Mouse (Mus musculus): ENCODE data around the gene Ctnnbl1. TPM values are rescaled to one million over a fixed set of nuclear protein-coding genes. Genes with fewer than 3 reads are reported as not detected.

The Ctnnbl1 gene
- polyA plus RNA-seq, 1 experiment, result 21.8 TPM

- no peak for DNase-seq (ENCODE audit: low read depth, low spot score)
- WGBS, result 9% methylated on average over 10 of the region's 10 CpGs
These were observed 181.3 kb downstream of the Ctnnbl1 start for GRCm38 (mm10) chr2:157918529-157918928.

GRCm38 (mm10) chr2:157921551-157921950, 184.3 kb downstream of the Ctnnbl1 start:
- 50% methylated on average over 7 of the region's 7 CpGs for WGBS

GRCm38 (mm10) chr2:157923406-157923805, 186.2 kb downstream of the Ctnnbl1 start:
- 4% methylated on average over 7 of the region's 7 CpGs for WGBS

More at GRCm38 (mm10) chr2:157921551-157921950, 184.3 kb downstream of the Ctnnbl1 start:
- no peak for DNase-seq (ENCODE audit: low read depth, low spot score)

GRCm38 (mm10) chr2:157924504-157924903, 187.3 kb downstream of the Ctnnbl1 start:
- WGBS, result 23% methylated on average over 5 of the region's 5 CpGs
- DNase-seq (ENCODE audit: low read depth, low spot score), result no peak

More at GRCm38 (mm10) chr2:157923406-157923805, 186.2 kb downstream of the Ctnnbl1 start:
- no peak for DNase-seq (ENCODE audit: low read depth, low spot score)

- DNase-seq (ENCODE audit: low read depth, low spot score), result no peak
- 66% methylated on average over 7 of the region's 7 CpGs for WGBS
These were observed 189.3 kb downstream of the Ctnnbl1 start for GRCm38 (mm10) chr2:157926502-157926901.

GRCm38 (mm10) chr2:157926927-157927326, 189.7 kb downstream of the Ctnnbl1 start:
- DNase-seq (ENCODE audit: low read depth, low spot score), result no peak
- WGBS, result 32% methylated on average over 3 of the region's 3 CpGs

- DNase-seq (ENCODE audit: low read depth, low spot score), result no peak
- 62% methylated on average over 20 of the region's 20 CpGs for WGBS
These were observed 190.2 kb downstream of the Ctnnbl1 start for GRCm38 (mm10) chr2:157927397-157927796.

GRCm38 (mm10) chr2:157927815-157928214, 190.6 kb downstream of the Ctnnbl1 start:
- DNase-seq (ENCODE audit: low read depth, low spot score), result no peak
- 35% methylated on average over 2 of the region's 2 CpGs for WGBS

- 70% methylated on average over 4 of the region's 4 CpGs for WGBS
- no peak for DNase-seq (ENCODE audit: low read depth, low spot score)
These were observed 195.5 kb downstream of the Ctnnbl1 start for GRCm38 (mm10) chr2:157932655-157933054.

GRCm38 (mm10) chr2:157935444-157936171, 198.4 kb downstream of the Ctnnbl1 start:
- peak; percentile 45 for DNase-seq (ENCODE audit: low read depth, low spot score)
- WGBS, result 37% methylated on average over 11 of the region's 11 CpGs

GRCm38 (mm10) chr2:157936676-157937075, 199.5 kb downstream of the Ctnnbl1 start:
- DNase-seq (ENCODE audit: low read depth, low spot score), result no peak
- 78% methylated on average over 4 of the region's 4 CpGs for WGBS

- 13% methylated on average over 18 of the region's 18 CpGs for WGBS
- DNase-seq (ENCODE audit: low read depth, low spot score), result no peak
These were observed 203.5 kb downstream of the Ctnnbl1 start for GRCm38 (mm10) chr2:157940586-157941185.

Other genes with a start within 250 kb of the Ctnnbl1 start
- 14.6 and 19.9 TPM in 2 replicates for gene Nnat, start 177.3 kb upstream of the Ctnnbl1 start, polyA plus RNA-seq (2012; rRNA removed)
- gene Blcap, start 166.1 kb upstream of the Ctnnbl1 start, polyA plus RNA-seq (2012; rRNA removed), result 33.2 and 43.3 TPM in 2 replicates
- 1.6 and 2.2 TPM in 2 replicates for gene Vstm2l, start 177.3 kb downstream of the Ctnnbl1 start, polyA plus RNA-seq (2012; rRNA removed)

All from large intestine, adult 2 months (tissue).